Mouse (Mus musculus) forebrain, embryonic 13.5 days (tissue): ENCODE data around the gene Ppie. TPM values are rescaled to one million over a fixed set of nuclear protein-coding genes. Genes with fewer than 3 reads are reported as not detected.
A peak's percentile ranks its signal among the peaks of the same experiment; 100 is the strongest.
"Not testable (repeated sequence)": the region's sequence is repeated elsewhere in the genome, so short reads cannot be mapped to it uniquely, and the experiment has no call there.

Experiments
- ATAC-seq: fragments of 200-750 bp; cut with Nextera tagmentation; 2 replicates; pipeline ENCODE4 v1.8.0; 2017
- H3K27ac ChIP-seq: fragments of 300-500 bp; sonication (generic); 2 replicates; pipeline ENCODE4 v1.5.1; 2015; ENCODE audit warnings: inconsistent platforms, mild to moderate bottlenecking, moderate library complexity
- H3K27me3 ChIP-seq: fragments of 300-500 bp; sonication (generic); 2 replicates; pipeline ENCODE4 v1.6.1; 2015; ENCODE audit warnings: mild to moderate bottlenecking, inconsistent platforms
- H3K36me3 ChIP-seq: fragments of 300-500 bp; sonication (generic); 2 replicates; pipeline ENCODE4 v1.6.1; 2015; ENCODE audit warnings: mild to moderate bottlenecking, inconsistent platforms; ENCODE audit not compliant: poor library complexity, severe bottlenecking
- H3K4me1 ChIP-seq: fragments of 300-500 bp; sonication (generic); 2 replicates; pipeline ENCODE4 v1.6.1; 2015; ENCODE audit warnings: inconsistent platforms
- H3K4me2 ChIP-seq: fragments of 300-500 bp; sonication (generic); 2 replicates; pipeline ENCODE4 v1.6.1; 2015; ENCODE audit warnings: inconsistent platforms, mild to moderate bottlenecking, moderate library complexity
- H3K4me3 ChIP-seq: fragments of 300-500 bp; sonication (generic); 2 replicates; pipeline ENCODE4 v1.5.1; 2015; ENCODE audit warnings: mild to moderate bottlenecking, inconsistent platforms
- H3K9ac ChIP-seq: fragments of 300-500 bp; sonication (generic); 2 replicates; pipeline ENCODE4 v1.6.1; 2015; ENCODE audit warnings: mild to moderate bottlenecking, inconsistent platforms
- H3K9me3 ChIP-seq: fragments of 300-500 bp; sonication (generic); replicated peaks from 2 replicates; pipeline ENCODE4 v1.6.1; 2016; ENCODE audit warnings: inconsistent platforms
- WGBS: fragments of 180-500 bp; shearing (Covaris S2); methylation state at CpG from one replicate; pipeline ENCODE4 v1.1.7; 2015; 5-methylcytosine and 5-hydroxymethylcytosine counted together
- polyA plus RNA-seq: library from polyadenylated mRNA; unstranded; fragments of >200 nt; fragmentation: Nextera tagmentation; extraction: Ambion mirVana; gene quantifications from 2 replicates; pipeline ENCODE4 v1.2.1, GENCODE M21; 2015

Ppie gene
- 91.6 and 96.0 TPM in 2 replicates for polyA plus RNA-seq

DNA sequence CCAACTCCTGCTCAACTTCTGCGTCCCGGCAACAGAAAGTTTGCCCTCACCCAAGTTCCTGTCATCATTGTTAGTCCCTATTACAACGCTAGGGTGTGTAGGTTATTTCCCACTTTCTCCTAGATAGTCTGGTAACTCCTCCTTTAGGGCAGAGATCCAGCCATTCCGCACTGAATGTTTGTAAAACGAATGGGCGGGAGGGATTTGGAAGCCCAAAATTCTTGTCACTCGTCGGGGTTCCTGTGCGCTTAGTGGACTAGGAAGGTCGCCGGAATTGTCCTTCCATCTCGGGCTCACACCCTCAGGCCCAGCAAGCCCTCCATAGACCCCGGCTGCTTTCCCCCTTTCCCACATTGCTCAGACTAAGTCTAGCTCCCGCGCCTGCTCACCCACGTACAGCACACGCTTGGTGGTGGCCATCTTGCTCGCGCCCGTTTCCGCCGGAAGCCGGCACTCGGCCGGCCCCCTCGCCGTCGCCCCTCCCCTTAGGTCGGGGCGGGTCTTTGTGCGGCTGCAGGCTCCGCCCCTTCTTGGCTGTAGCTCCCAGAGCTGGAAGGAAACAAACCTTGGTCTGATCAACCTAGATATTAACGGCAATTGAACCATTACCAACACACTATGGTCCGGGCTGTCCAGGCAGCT, at the start of gene Ppie:
Gene Ppie, minus strand, starts transcription at position 439 of the 642 bp plus-strand sequence.
- peak; percentile 96 for ATAC-seq
- Histone ChIP-seq H3K9me3 (no peaks in the 10 kb centered on the region), H3K4me1 (peaks cover 19% of the 10 kb centered on the region), H3K9ac (peak within 1 kb of the TSS; percentile 59), H3K27me3 (0 out of 2 replicates have a peak, but pooled peaks cover 10% of the 10 kb centered on the region), H3K27ac (peak within 1 kb of the TSS; percentile 58), H3K4me2 (peak within 1 kb of the TSS; percentile 75), H3K36me3 (peaks cover 22% of the 10 kb centered on the region), H3K4me3 (peak within 1 kb of the TSS; percentile 73)
- 1% methylated on average over 34 of the region's 34 CpGs for WGBS

- Histone ChIP-seq H3K4me2 (peak overlapping the region; percentile 75), H3K27me3 (peaks cover 63% of the 10 kb centered on the region)
Measured at GRCm38 (mm10) chr4:123184816-123185215, 45.1 kb upstream of the Ppie start.

GRCm38 (mm10) chr4:123183239-123184056, 43.7 kb upstream of the Ppie start:
- H3K4me3 ChIP-seq: peak overlapping the region; percentile 49
- H3K36me3 ChIP-seq: no peaks in the 10 kb centered on the region
- H3K9ac ChIP-seq: peak overlapping the region; percentile 65
- WGBS: 11% methylated on average over 44 of the region's 44 CpGs
- H3K27me3 ChIP-seq: peaks cover 67% of the 10 kb centered on the region
- no peaks in the 10 kb centered on the region for H3K9me3 ChIP-seq
- H3K4me1 ChIP-seq: peaks cover 26% of the 10 kb centered on the region
- peak; percentile 95 for ATAC-seq
- H3K27ac ChIP-seq: no peak overlapping the region
- peak overlapping the region; percentile 75 for H3K4me2 ChIP-seq

More at GRCm38 (mm10) chr4:123184816-123185215, 45.1 kb upstream of the Ppie start:
- ATAC-seq: no peak
- Histone ChIP-seq H3K9me3 (no peaks in the 10 kb centered on the region), H3K4me3 (no peak overlapping the region), H3K36me3 (no peaks in the 10 kb centered on the region), H3K4me1 (peaks cover 26% of the 10 kb centered on the region), H3K27ac (no peak overlapping the region), H3K9ac (no peak overlapping the region)
- 32% methylated on average over 3 of the region's 3 CpGs for WGBS

GRCm38 (mm10) chr4:123182328-123183238, 42.8 kb upstream of the Ppie start, which contains the start of gene Hpcal4:
Gene Hpcal4 (plus strand): TSS chr4:123183227.
- under 1% methylated on average over 44 of the region's 44 CpGs for WGBS
- Histone ChIP-seq H3K36me3 (no peaks in the 10 kb centered on the region), H3K4me1 (peaks cover 26% of the 10 kb centered on the region), H3K27me3 (peaks cover 73% of the 10 kb centered on the region), H3K4me3 (peak within 1 kb of the TSS; percentile 49), H3K4me2 (peak within 1 kb of the TSS; percentile 75), H3K27ac (no peak within 1 kb of the TSS), H3K9ac (peak within 1 kb of the TSS; percentile 65), H3K9me3 (no peaks in the 10 kb centered on the region)
- peak; percentile 59 for ATAC-seq

- Histone ChIP-seq H3K4me1 (no peaks in the 10 kb centered on the region), H3K27ac (no peak overlapping the region), H3K9ac (no peak overlapping the region), H3K4me3 (no peak overlapping the region), H3K4me2 (no peak overlapping the region), H3K36me3 (no peaks in the 10 kb centered on the region), H3K9me3 (0 out of 2 replicates have a peak, but pooled peaks cover 3% of the 10 kb centered on the region), H3K27me3 (peaks cover 24% of the 10 kb centered on the region)
- no peak for ATAC-seq
Measured at GRCm38 (mm10) chr4:123171811-123172210, 32.1 kb upstream of the Ppie start.

DNA sequence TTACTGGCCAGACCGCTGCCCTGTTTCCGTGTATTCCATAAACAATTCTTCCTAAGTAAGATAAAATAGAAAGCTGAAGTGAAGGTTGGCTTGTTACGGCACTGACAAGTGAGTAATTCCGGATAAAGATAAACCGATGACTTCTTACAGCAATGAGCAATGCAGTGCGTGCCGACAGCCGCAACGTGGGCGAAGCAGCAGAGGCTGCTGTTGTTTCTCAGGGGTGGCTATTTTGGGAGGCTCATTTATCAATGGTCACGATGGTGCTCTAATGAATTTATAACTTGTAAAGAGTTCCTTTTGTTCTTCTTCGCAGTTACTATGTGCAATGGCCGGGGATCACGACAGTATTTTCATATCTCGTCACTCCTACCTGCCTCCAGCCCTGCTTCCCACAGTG, 24.4 kb upstream of the Ppie start:
- WGBS: 90% methylated on average over 15 of the region's 15 CpGs

GRCm38 (mm10) chr4:123162305-123162917, 22.7 kb upstream of the Ppie start:
- H3K4me1 ChIP-seq: peaks cover 8% of the 10 kb centered on the region; the same call in 1 of the 2 replicates
- 13% methylated on average over 15 of the region's 15 CpGs for WGBS
- ATAC-seq: no peak
- H3K9ac ChIP-seq: no peak overlapping the region
- no peak overlapping the region for H3K4me3 ChIP-seq
- H3K4me2 ChIP-seq: peak overlapping the region; percentile 47
- no peaks in the 10 kb centered on the region for H3K36me3 ChIP-seq
- peaks cover 3% of the 10 kb centered on the region; the same call in 1 of the 2 replicates for H3K9me3 ChIP-seq
- peaks cover 3% of the 10 kb centered on the region; the same call in 1 of the 2 replicates for H3K27me3 ChIP-seq
- H3K27ac ChIP-seq: no peak overlapping the region

More for the DNA sequence above, 24.4 kb upstream of the Ppie start:
- Histone ChIP-seq H3K4me3 (no peak overlapping the region), H3K27me3 (peaks cover 3% of the 10 kb centered on the region; the same call in 1 of the 2 replicates), H3K9ac (no peak overlapping the region), H3K36me3 (no peaks in the 10 kb centered on the region), H3K4me1 (peaks cover 8% of the 10 kb centered on the region; the same call in 1 of the 2 replicates), H3K9me3 (peaks cover 5% of the 10 kb centered on the region; the same call in 1 of the 2 replicates), H3K27ac (no peak overlapping the region), H3K4me2 (no peak overlapping the region)
- ATAC-seq: no peak

DNA sequence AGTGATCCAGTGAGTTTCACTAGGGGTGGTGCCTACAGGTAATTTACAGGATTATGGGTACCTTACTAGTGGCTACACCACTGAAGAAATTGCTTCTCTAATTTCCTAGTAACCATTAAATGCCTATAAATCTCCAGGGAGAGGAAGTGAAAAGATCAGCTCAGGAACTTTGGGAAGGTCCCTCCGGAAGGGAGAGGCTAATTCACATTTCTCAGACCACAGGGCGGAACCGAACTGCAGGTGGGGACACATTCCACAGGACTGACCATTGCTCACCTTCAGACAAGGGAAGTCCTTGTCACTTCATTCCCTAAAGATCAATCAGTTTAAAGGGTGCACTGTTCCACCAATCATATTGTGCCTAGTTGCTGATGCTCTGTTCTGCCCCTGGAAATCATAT, 21.5 kb upstream of the Ppie start:
- H3K4me1 ChIP-seq, H3K9me3 ChIP-seq, H3K27ac ChIP-seq, H3K36me3 ChIP-seq, H3K9ac ChIP-seq, H3K4me2 ChIP-seq, H3K4me3 ChIP-seq, H3K27me3 ChIP-seq, ATAC-seq: not testable (repeated sequence)
- WGBS: 85% methylated on average over 3 of the region's 3 CpGs

GRCm38 (mm10) chr4:123160571-123160970, 20.8 kb upstream of the Ppie start:
- 87% methylated on average over 6 of the region's 6 CpGs for WGBS
- H3K4me3 ChIP-seq: no peak overlapping the region
- H3K9ac ChIP-seq: no peak overlapping the region
- H3K9me3 ChIP-seq: no peaks in the 10 kb centered on the region
- peaks cover 8% of the 10 kb centered on the region; the same call in 1 of the 2 replicates for H3K4me1 ChIP-seq
- ATAC-seq: no peak
- H3K27ac ChIP-seq: no peak overlapping the region
- no peaks in the 10 kb centered on the region for H3K36me3 ChIP-seq
- peaks cover 3% of the 10 kb centered on the region; the same call in 1 of the 2 replicates for H3K27me3 ChIP-seq
- no peak overlapping the region for H3K4me2 ChIP-seq

DNA sequence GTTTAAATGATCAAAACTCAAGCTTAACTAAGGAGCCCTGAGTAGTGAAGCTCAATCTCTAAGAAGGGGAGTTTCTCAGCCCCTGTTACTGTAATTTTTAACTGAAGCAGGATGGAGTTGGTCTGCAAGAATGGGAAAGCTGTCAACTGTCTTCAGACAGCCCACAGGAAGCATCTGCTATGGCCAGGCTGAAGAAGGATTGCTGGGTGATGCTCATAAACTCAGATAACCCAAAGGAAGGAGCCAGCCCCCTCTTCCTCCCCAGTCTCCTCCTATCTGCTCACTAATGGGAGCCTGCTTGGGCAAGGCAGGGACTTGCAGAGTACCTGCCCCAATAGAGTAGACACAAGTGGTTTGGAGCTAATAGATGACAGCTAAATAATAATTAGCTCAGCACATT, 16.1 kb upstream of the Ppie start:
- Histone ChIP-seq H3K27ac (no peak overlapping the region), H3K9ac (no peak overlapping the region), H3K4me2 (no peak overlapping the region), H3K27me3 (peaks cover 6% of the 10 kb centered on the region; the same call in 1 of the 2 replicates), H3K9me3 (no peaks in the 10 kb centered on the region), H3K4me3 (no peak overlapping the region), H3K4me1 (no peaks in the 10 kb centered on the region), H3K36me3 (no peaks in the 10 kb centered on the region)
- no peak for ATAC-seq

DNA sequence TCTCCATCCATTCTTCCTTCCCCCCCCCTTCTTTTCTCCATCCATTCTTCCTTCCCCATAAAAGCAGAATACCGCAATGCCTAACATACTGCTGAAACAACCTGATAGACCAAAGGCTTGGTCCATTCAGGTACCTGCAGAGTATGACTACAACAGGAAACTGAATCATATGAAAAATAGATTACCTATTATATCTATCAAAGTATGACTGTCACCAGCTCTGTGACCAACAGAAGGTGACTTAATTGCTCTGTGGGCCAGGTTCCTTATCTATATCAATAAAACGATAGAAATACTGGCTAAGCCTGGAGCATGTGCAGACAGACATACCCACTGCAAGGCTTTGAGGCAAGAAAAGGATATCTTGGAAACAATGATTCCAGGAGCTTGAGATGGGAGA, 15.7 kb upstream of the Ppie start:
- peaks cover 6% of the 10 kb centered on the region; the same call in 1 of the 2 replicates for H3K27me3 ChIP-seq
- ATAC-seq: no peak
- no peak overlapping the region for H3K4me3 ChIP-seq
- no peak overlapping the region for H3K9ac ChIP-seq
- no peaks in the 10 kb centered on the region for H3K36me3 ChIP-seq
- 64% methylated on average over 2 of the region's 2 CpGs for WGBS
- no peaks in the 10 kb centered on the region for H3K9me3 ChIP-seq
- no peak overlapping the region for H3K27ac ChIP-seq
- H3K4me2 ChIP-seq: no peak overlapping the region
- H3K4me1 ChIP-seq: no peaks in the 10 kb centered on the region
